Mouse (Mus musculus): ENCODE data around the gene Fam81a.

DNA sequence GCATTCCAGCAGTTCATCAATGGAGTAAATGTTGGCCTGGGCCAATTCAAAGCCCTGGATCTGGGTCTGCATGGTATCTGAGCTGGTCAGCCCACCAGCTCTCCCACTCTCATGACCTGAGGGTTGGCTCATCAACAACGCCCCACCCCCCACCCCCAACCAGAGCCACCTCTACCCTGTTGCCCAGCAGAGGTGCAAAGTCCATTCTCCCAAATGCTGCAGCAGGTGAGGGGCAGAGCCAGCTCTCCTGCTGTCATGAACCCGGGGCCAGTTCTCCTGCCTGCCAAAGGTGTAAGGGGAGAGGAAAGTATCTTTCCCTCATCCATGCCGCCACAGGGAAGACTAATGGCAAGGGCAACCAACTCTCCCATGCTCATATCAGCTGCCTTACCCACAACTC lies 5.3 kb upstream of the Fam81a start:
- TF ChIP-seq CTCF (IDR thresholded peaks at IDR 0.05; ENCODE audit: control insufficient read depth, insufficient read depth, insufficient read length) (no peak), FOSL1 (IDR thresholded peaks at IDR 0.05; ENCODE audit: insufficient read depth, low read length, poor library complexity, severe bottlenecking) (no peak), CEBPB (IDR thresholded peaks at IDR 0.05; ENCODE audit: low read depth) (no peak), MYOG (IDR thresholded peaks at IDR 0.05; ENCODE audit: control insufficient read depth, extremely low read depth, insufficient read length) (no peak), MAX (IDR thresholded peaks at IDR 0.05) (no peak), USF1 (IDR thresholded peaks at IDR 0.05; ENCODE audit: low read depth) (no peak), MYOD1 (IDR thresholded peaks at IDR 0.05; ENCODE audit: control insufficient read depth, insufficient read length, low read depth) (no peak)
